Mouse (Mus musculus) limb, embryonic 14.5 days (tissue): ENCODE data around the gene Tradd. TPM values are rescaled to one million over a fixed set of nuclear protein-coding genes. Genes with fewer than 3 reads are reported as not detected.
A peak's percentile ranks its signal among the peaks of the same experiment; 100 is the strongest.

ENCODE experiments used
- ATAC-seq: fragments of 200-750 bp; cut with Nextera tagmentation; 2 replicates; pipeline ENCODE4 v1.8.0; 2017; ENCODE audit warnings: low read depth, moderate number of reproducible peaks, moderate TSS enrichment; ENCODE audit not compliant: low FRiP score
- DNase-seq: peaks from one replicate; pipeline ENCODE4 v3.0.0-alpha.2; 2015; ENCODE audit warnings: low spot score
- H3K27ac ChIP-seq: fragments of 300-500 bp; sonication (generic); replicated peaks from 2 replicates; pipeline ENCODE4 v1.5.1; 2014; ENCODE audit warnings: low read depth, mild to moderate bottlenecking, low read length, moderate library complexity, mixed read lengths
- H3K27me3 ChIP-seq: fragments of 300-500 bp; sonication (generic); 2 replicates; pipeline ENCODE4 v1.6.1; 2014; ENCODE audit warnings: low read length, mixed read lengths; ENCODE audit not compliant: control insufficient read depth, insufficient read depth
- H3K36me3 ChIP-seq: fragments of 300-500 bp; sonication (generic); 2 replicates; pipeline ENCODE4 v1.6.1; 2014; ENCODE audit warnings: mild to moderate bottlenecking, low read length, moderate library complexity, mixed read lengths; ENCODE audit not compliant: control insufficient read depth, insufficient read depth
- H3K4me1 ChIP-seq: fragments of 300-500 bp; sonication (generic); 2 replicates; pipeline ENCODE4 v1.6.1; 2014; ENCODE audit warnings: antibody characterized with exemption, low read length, mixed read lengths; ENCODE audit not compliant: control insufficient read depth, insufficient read depth
- H3K4me2 ChIP-seq: fragments of 300-500 bp; sonication (generic); replicated peaks from 2 replicates; pipeline ENCODE4 v1.6.1; 2014; ENCODE audit warnings: low read depth, mild to moderate bottlenecking, low read length, moderate library complexity; ENCODE audit not compliant: severe bottlenecking
- H3K4me3 ChIP-seq: fragments of 300-500 bp; sonication (generic); replicated peaks from 2 replicates; pipeline ENCODE4 v1.5.1; 2014; ENCODE audit warnings: low read length
- H3K9ac ChIP-seq: fragments of 300-500 bp; sonication (generic); 2 replicates; pipeline ENCODE4 v1.6.1; 2014; ENCODE audit warnings: mild to moderate bottlenecking, low read depth, low read length, moderate library complexity; ENCODE audit not compliant: severe bottlenecking
- H3K9me3 ChIP-seq: fragments of 300-500 bp; sonication (generic); 2 replicates; pipeline ENCODE4 v1.6.1; 2016; ENCODE audit warnings: low read length; ENCODE audit not compliant: control insufficient read depth
- POLR2A ChIP-seq: fragments of 200-500 bp; IDR thresholded peaks from 2 replicates; pipeline ENCODE4 v1.8.0; 2012; ENCODE audit warnings: inconsistent platforms, mild to moderate bottlenecking, moderate library complexity, borderline replicate concordance; ENCODE audit not compliant: insufficient read depth, insufficient read length; ENCODE audit errors: extremely low read depth
- WGBS: fragments of 180-500 bp; shearing (Covaris S2); extraction: QIAGEN DNeasy Blood & Tissue Kit; methylation state at CpG from one replicate; pipeline ENCODE4 v1.1.7; 2014; 5-methylcytosine and 5-hydroxymethylcytosine counted together
- polyA plus RNA-seq, 2 experiments: library from polyadenylated mRNA; depleted of rRNA in 1 of 2; stranded (reverse) in 1 of 2; unstranded in 1 of 2; fragments of >200 nt; fragmentation: Nextera tagmentation in 1 of 2; extraction: Ambion mirVana in 1 of 2; gene quantifications; 2 replicates each; pipeline versions ENCODE4 v1.2.1 to v1.2.3; 2012 to 2014

The Tradd gene
- polyA plus RNA-seq, 2 experiments = 12.8 to 26.2 TPM

DNA sequence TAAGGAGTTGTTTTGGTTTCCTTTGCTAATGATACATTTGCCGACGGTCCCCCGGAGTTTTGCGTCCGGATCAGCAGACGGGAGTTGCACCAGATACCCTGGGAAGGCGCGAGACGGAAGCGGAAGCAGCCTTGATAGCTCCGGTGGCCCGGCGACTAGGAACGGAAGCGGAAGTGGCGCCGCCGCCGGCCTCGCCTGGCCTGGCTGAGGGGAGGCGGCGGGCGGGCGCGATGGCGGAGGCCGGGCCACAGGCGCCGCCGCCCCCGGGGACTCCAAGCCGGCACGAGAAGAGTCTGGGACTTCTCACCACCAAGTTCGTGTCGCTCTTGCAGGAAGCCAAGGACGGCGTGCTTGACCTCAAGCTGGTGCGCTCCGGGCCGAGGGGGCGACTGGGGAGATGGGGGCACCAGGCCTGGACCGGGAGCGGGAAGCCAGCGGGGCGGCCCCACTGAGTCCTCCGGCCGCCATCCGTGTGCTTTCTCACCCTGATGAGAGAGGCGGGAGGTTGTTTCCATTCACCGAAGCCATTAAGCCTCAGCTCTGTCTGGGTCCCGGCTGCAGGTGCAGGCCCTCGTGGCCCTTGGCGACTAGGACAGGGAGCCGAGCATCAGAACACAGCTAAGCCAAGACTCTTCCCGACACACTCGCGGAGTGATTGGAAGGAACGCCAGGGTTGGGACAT is 33.2 kb upstream of the Tradd start, which contains the start of gene E2f4:
E2f4 (plus strand) TSS at position 153 of the 682 bp plus-strand sequence.
- DNase-seq (peak; percentile 92), ATAC-seq (peak; percentile 92)
- no peaks in the 10 kb centered on the region for H3K9me3 ChIP-seq
- no peaks in the 10 kb centered on the region for H3K27me3 ChIP-seq
- H3K4me2 ChIP-seq = peak within 1 kb of the TSS; percentile 91
- peak within 1 kb of the TSS; percentile 83 for H3K9ac ChIP-seq
- peaks cover 37% of the 10 kb centered on the region for H3K36me3 ChIP-seq
- peak within 1 kb of the TSS; percentile 91 for H3K4me3 ChIP-seq
- TF ChIP-seq POLR2A = 0 out of 2 replicates have a peak, but pooled peaks have one; percentile 49
- under 1% methylated on average over 52 of the region's 58 CpGs for WGBS
- H3K4me1 ChIP-seq = peaks cover 15% of the 10 kb centered on the region
- 0 out of 2 replicates have a peak within 1 kb of the TSS, but pooled peaks have one; percentile 55 for H3K27ac ChIP-seq

- H3K27ac ChIP-seq = no peak within 1 kb of the TSS
Measured at GRCm38 (mm10) chr8:105295895-105296573, 31.6 kb upstream of the Tradd start, which contains the start of gene Exoc3l. TSS of gene Exoc3l (minus strand) at chr8:105296101.

GRCm38 (mm10) chr8:105295256-105295655 is 30.8 kb upstream of the Tradd start:
- WGBS = 62% methylated on average over 11 of the region's 11 CpGs
- no peaks in the 10 kb centered on the region for H3K9me3 ChIP-seq
- TF ChIP-seq POLR2A = no peak
- H3K9ac ChIP-seq = no peak overlapping the region
- H3K36me3 ChIP-seq = peaks cover 14% of the 10 kb centered on the region
- H3K4me3 ChIP-seq = no peak overlapping the region
- peaks cover 21% of the 10 kb centered on the region for H3K4me1 ChIP-seq
- H3K4me2 ChIP-seq = no peak overlapping the region
- peaks cover 6% of the 10 kb centered on the region for H3K27me3 ChIP-seq
- no peak for DNase-seq
- H3K27ac ChIP-seq = no peak overlapping the region
- ATAC-seq = no peak

More at GRCm38 (mm10) chr8:105295895-105296573, 31.6 kb upstream of the Tradd start, which contains the start of gene Exoc3l:
- H3K4me1 ChIP-seq = peaks cover 15% of the 10 kb centered on the region
- ATAC-seq = no peak
- 61% methylated on average over 11 of the region's 11 CpGs for WGBS
- H3K4me3 ChIP-seq = peak within 1 kb of the TSS; percentile 91
- peaks cover 21% of the 10 kb centered on the region for H3K36me3 ChIP-seq
- no peaks in the 10 kb centered on the region for H3K9me3 ChIP-seq
- no peaks in the 10 kb centered on the region for H3K27me3 ChIP-seq
- 0 out of 2 replicates have a peak within 1 kb of the TSS, but pooled peaks have one; percentile 83 for H3K9ac ChIP-seq
- TF ChIP-seq POLR2A = no peak
- no peak for DNase-seq
- peak within 1 kb of the TSS; percentile 91 for H3K4me2 ChIP-seq

- Histone ChIP-seq H3K27ac (no peak overlapping the region), H3K27me3 (peaks cover 11% of the 10 kb centered on the region), H3K9me3 (no peaks in the 10 kb centered on the region), H3K4me3 (no peak overlapping the region), H3K9ac (no peak overlapping the region), H3K36me3 (peaks cover 9% of the 10 kb centered on the region), H3K4me1 (peaks cover 26% of the 10 kb centered on the region), H3K4me2 (no peak overlapping the region)
- no peak for TF ChIP-seq POLR2A
- DNase-seq (no peak), ATAC-seq (no peak)
- 70% methylated on average over 9 of the region's 9 CpGs for whole genome bisulfite sequencing
Measured at GRCm38 (mm10) chr8:105294776-105295175, 30.4 kb upstream of the Tradd start.

DNA sequence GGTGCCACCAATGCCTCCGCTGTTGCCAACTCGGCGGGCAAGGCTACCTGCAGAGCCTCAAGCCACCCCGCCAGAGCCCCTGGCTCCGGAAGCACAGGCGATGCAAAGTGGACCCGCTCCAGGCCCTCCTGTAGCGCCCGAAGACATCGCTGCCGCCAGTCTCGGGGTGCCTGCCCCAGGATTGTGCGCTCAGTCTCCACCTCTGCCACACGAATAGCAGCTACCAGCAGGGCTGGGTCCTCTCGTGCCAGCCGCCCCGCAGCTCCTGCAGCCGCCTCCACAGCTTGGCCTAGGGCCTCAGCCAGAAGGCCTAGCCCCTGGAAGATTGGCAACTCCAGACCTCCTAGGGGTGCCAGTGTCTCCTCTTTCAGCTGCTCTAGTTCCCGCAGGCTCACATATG is 29.0 kb upstream of the Tradd start:
- H3K4me3 ChIP-seq = no peak overlapping the region
- TF ChIP-seq POLR2A = no peak
- ATAC-seq = no peak
- H3K4me2 ChIP-seq = no peak overlapping the region
- DNase-seq = no peak
- peaks cover 12% of the 10 kb centered on the region for H3K27me3 ChIP-seq
- H3K9me3 ChIP-seq = no peaks in the 10 kb centered on the region
- H3K9ac ChIP-seq = no peak overlapping the region
- 65% methylated on average over 11 of the region's 19 CpGs for WGBS
- H3K27ac ChIP-seq = no peak overlapping the region
- H3K4me1 ChIP-seq = peaks cover 26% of the 10 kb centered on the region
- H3K36me3 ChIP-seq = no peaks in the 10 kb centered on the region
